Mouse (Mus musculus): ENCODE results near the gene Atp6v1fnb. TPM values are rescaled to one million over a fixed set of nuclear protein-coding genes. Genes with fewer than 3 reads are reported as not detected.

Atp6v1fnb gene
- total RNA-seq, 2 experiments from 2014 or later = not detected

GRCm38 (mm10) chr6:29522626-29523300 is 51.5 kb downstream of the Atp6v1fnb start:
- no peak for DNase-seq (ENCODE audit: low spot score in 2 of 2)

Other genes with a start within 250 kb of the Atp6v1fnb start
- 1 to 10 TPM; 7.5 to 9.5 TPM for gene Hilpda, start 198.9 kb upstream of the Atp6v1fnb start, total RNA-seq (2021)
- under 1 TPM in 1 of 2 experiments, not detected in 1; 0.31 TPM for gene Fam71f2, start 191.8 kb upstream of the Atp6v1fnb start, total RNA-seq (2021)
- gene Fam71f1, start 152.3 kb upstream of the Atp6v1fnb start, total RNA-seq (2021) = not detected
- gene Calu, start 123.4 kb upstream of the Atp6v1fnb start, total RNA-seq (2021) = 100 to 1,000 TPM; 266 to 268 TPM
- under 1 TPM; 0.44 to 0.98 TPM for gene Opn1sw, start 83.0 kb upstream of the Atp6v1fnb start, total RNA-seq (2021)
- 10 to 100 TPM; 20.1 to 28.9 TPM for gene Ccdc136, start 75.1 kb upstream of the Atp6v1fnb start, total RNA-seq (2021)
- gene Flnc, start 38.2 kb upstream of the Atp6v1fnb start, total RNA-seq (2021) = 100 to 1,000 TPM; 491 to 520 TPM
- gene Atp6v1f, start 3.7 kb upstream of the Atp6v1fnb start, total RNA-seq (2021) = 10 to 100 TPM; 90.5 to 92.1 TPM
- 10 to 100 TPM; 37.6 to 40.5 TPM for gene Kcp, start 36.5 kb downstream of the Atp6v1fnb start, total RNA-seq (2021)
- 1 to 10 TPM; 3.7 to 4.5 TPM for gene Irf5, start 55.2 kb downstream of the Atp6v1fnb start, total RNA-seq (2021)
- 10 to 100 TPM; 47.2 to 52.3 TPM for gene Tnpo3, start 138.4 kb downstream of the Atp6v1fnb start, total RNA-seq (2021)
- 1 to 10 TPM; 5.4 to 6.3 TPM for gene Tspan33, start 222.8 kb downstream of the Atp6v1fnb start, total RNA-seq (2021)